8 mouse cellular contexts compared by ENCODE assay signal in the genomic region with DNA sequence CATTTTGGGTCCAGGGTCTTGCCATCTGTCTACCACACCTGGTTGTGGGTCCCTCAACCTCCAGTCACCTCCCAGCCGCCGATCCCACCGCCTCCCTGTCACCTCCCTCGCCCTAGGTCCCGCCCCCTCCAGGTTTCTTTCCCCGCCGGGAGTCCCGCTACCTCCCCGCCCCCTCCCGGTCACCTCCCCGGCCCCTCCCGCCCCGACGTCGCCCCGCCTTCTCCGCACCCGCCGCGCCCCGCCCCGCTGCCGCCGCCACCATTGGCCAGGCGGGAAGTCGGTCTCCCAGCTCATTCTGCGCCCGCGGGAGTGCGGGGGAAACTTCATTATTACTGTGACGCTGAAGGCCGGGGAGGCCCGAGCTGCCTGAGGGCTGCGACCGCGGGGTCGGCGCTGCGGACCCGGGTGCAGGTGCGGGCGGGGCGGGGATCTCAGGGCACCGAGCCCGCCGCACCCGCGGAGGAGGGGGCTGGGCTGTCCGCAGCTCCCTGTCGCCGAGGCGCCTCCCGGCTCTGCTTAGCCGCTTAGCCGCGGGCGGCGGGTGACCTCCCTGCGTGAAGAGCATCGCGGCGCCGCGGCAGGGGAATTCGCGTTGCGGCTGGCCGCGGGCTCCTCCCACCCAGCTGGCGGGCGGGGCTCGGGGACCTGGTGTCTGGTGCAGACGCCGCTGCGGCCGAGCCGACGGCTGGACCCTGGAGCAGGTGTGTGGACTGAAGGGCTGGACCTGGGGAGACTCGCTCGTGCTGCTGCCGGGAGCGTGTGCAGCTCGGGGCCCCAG. TPM values are rescaled to one million over a fixed set of nuclear protein-coding genes. Genes with fewer than 3 reads are reported as not detected.
DNase-seq lines count a peak whose midpoint lies in the region; ATAC-seq and TF ChIP-seq lines count a peak whose summit lies in the region.

Herc3 (plus strand) TSS at position 234 of the 778 bp plus-strand sequence.

- no peak for DNase-seq in Patski (ENCODE audit: low read depth, low spot score)
- peak; percentile 89 for DNase-seq in cerebellum, adult 9-11 months
- DNase-seq in frontal cortex, postnatal 10 days (ENCODE audit: low spot score in 2 of 2) = peak; percentile 59 to 79
- DNase-seq in hindbrain, embryonic 11.5 days (ENCODE audit: low spot score) = peak; percentile 82
- DNase-seq in layer of hippocampus, postnatal 25 days (ENCODE audit: extremely low spot score in 1 of 2, low spot score in 1 of 2) = peak; percentile 72 to 78
- DNase-seq in lung, postnatal 4 days = peak; percentile 85
- DNase-seq in right cerebral cortex, adult 18-20 months = peak; percentile 89
- DNase-seq in urinary bladder, postnatal 10 days (ENCODE audit: low spot score) = peak; percentile 26

- WGBS in hindbrain, embryonic 11.5 days = under 1% methylated on average over 62 of the region's 83 CpGs

- H3K36me3 ChIP-seq in hindbrain, embryonic 11.5 days (ENCODE audit: control insufficient read depth, insufficient read depth, low read length) = no peaks in the 10 kb centered on the region

- H3K27ac ChIP-seq in hindbrain, embryonic 11.5 days (ENCODE audit: low read depth, low read length) = peak within 1 kb of the TSS; percentile 78

- peak; percentile 85 for ATAC-seq in Patski
- peak; percentile 91 for ATAC-seq in hindbrain, embryonic 11.5 days (ENCODE audit: low FRiP score)

- peak within 1 kb of the TSS; percentile 83 for H3K4me2 ChIP-seq in hindbrain, embryonic 11.5 days (replicated peaks; ENCODE audit: low read depth, low read length)

- CTCF ChIA-PET in Patski (lab: Charles Lee) = interaction anchor here (0.7 to 1.4 kb wide), 3 partner anchors 16 to 377 kb away, joined by 3 to 7 read pairs (median 3); partner anchors contain the start of gene Tigd2

- peak within 1 kb of the TSS; percentile 71 for H3K9ac ChIP-seq in hindbrain, embryonic 11.5 days (ENCODE audit: low read depth, low read length)

- H3K9me3 ChIP-seq in hindbrain, embryonic 11.5 days (ENCODE audit: control insufficient read depth, low read length) = no peaks in the 10 kb centered on the region

- peak within 1 kb of the TSS; percentile 72 for H3K4me3 ChIP-seq in hindbrain, embryonic 11.5 days (ENCODE audit: low read depth, low read length)

- POLR2A ChIA-PET in Patski (lab: Charles Lee) = no interaction called here

- H3K4me1 ChIP-seq in hindbrain, embryonic 11.5 days (replicated peaks; ENCODE audit: control insufficient read depth, insufficient read depth, low read length) = no peaks in the 10 kb centered on the region

- no peaks in the 10 kb centered on the region for H3K27me3 ChIP-seq in Patski
- H3K27me3 ChIP-seq in hindbrain, embryonic 11.5 days (ENCODE audit: control insufficient read depth, insufficient read depth, low read length) = no peaks in the 10 kb centered on the region

- TF ChIP-seq CTCF in Patski (IDR thresholded peaks at IDR 0.05) = no peak

- in situ Hi-C loops in Patski (cut with MboI; ENCODE audit: low pct_unique_long_range_greater_than_20kb) = no loop called here

RNA-seq across cellular contexts. Expression of gene Herc3, which starts in this region (rescaled TPM):
- polyA plus RNA-seq in Patski (2021) = 27.1 TPM
- 5.6 and 9.7 TPM in 2 replicates for polyA plus RNA-seq in hindbrain, embryonic 11.5 days (2014; fragmentation: Nextera tagmentation; extraction: Ambion mirVana)
- 100 to 1,000 TPM; 227 to 262 TPM for total RNA-seq in layer of hippocampus, postnatal 25 days (2021)
